Mouse (Mus musculus): ENCODE measurements around the gene Olfr558.

GRCm38 (mm10) chr7:102664599-102664998, 37.4 kb upstream of the Olfr558 start, which contains the start of gene Olfr556:
- TF ChIP-seq EP300 (IDR thresholded peaks at IDR 0.05; ENCODE audit: low read length) (no peak), CTCF (conservative IDR thresholded peaks at IDR 0.05 in 1 of 2, IDR thresholded peaks at IDR 0.05 in 1 of 2; ENCODE audit: low read depth in 2 of 2, low read length in 2 of 2) (no peak), POLR2A (IDR thresholded peaks at IDR 0.05; ENCODE audit: low read depth, low read length) (no peak), MAX (IDR thresholded peaks at IDR 0.05; ENCODE audit: low read length) (no peak), USF1 (IDR thresholded peaks at IDR 0.05; ENCODE audit: low read depth, low read length) (no peak)
